ENCODE assay signal across 18 mouse cellular contexts in the genomic region with DNA sequence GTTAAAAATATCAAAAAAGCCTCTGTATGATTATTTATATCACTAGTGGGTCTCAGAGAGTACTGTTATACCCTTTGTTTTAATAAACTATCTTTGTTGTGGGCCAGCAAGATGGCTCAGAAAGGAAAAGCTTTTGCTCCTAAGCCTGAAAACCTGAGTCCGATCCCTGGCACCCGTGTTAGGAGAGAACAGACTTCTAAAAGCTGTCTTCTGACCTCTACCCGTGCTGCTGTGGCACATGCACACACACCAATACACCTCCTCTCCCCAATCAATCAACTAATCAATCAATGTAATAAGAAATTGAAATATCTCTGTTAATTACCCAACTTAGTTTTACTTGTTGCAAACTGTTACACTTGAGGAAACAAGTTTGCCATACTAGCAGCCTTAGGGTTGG. TPM values are rescaled to one million over a fixed set of nuclear protein-coding genes. Genes with fewer than 3 reads are reported as not detected.
DNase-seq lines count a peak whose midpoint lies in the region; ATAC-seq lines count a peak whose summit lies in the region.
"Had no signal": no experiment of that assay in that cellular context is flagged by ENCODE, and none has a peak within 500 bp of the region (broad histone marks: within the 10 kb centered on the region; RNA-seq: fewer than 3 reads in every experiment).

No protein-coding gene starts in this region.

- H3K4me1 ChIP-seq in kidney, embryonic 16.5 days (ENCODE audit: insufficient read depth, low read length) = 0 out of 2 replicates have a peak, but pooled peaks cover 3% of the 10 kb centered on the region
- H3K4me1 ChIP-seq in neural tube, embryonic 13.5 days (replicated peaks) = peaks cover 12% of the 10 kb centered on the region
- H3K4me1 ChIP-seq in neural tube, embryonic 15.5 days = peaks cover 9% of the 10 kb centered on the region

- no peak overlapping the region for H3K9ac ChIP-seq in kidney, embryonic 16.5 days (replicated peaks; ENCODE audit: low read length)
- H3K9ac ChIP-seq in neural tube, embryonic 13.5 days = no peak overlapping the region
- no peak overlapping the region for H3K9ac ChIP-seq in neural tube, embryonic 15.5 days (replicated peaks)

- H3K9me3 ChIP-seq in kidney, embryonic 16.5 days (ENCODE audit: low read length) = no peaks in the 10 kb centered on the region
- no peaks in the 10 kb centered on the region for H3K9me3 ChIP-seq in neural tube, embryonic 13.5 days
- H3K9me3 ChIP-seq in neural tube, embryonic 15.5 days (replicated peaks) = no peaks in the 10 kb centered on the region
- H3K9me3 ChIP-seq: G1E had no signal

- ATAC-seq in kidney, embryonic 16.5 days (ENCODE audit: low FRiP score, low TSS enrichment) = no peak
- ATAC-seq in neural tube, embryonic 13.5 days (ENCODE audit: low read depth) = no peak
- ATAC-seq in neural tube, embryonic 15.5 days (ENCODE audit: low FRiP score) = no peak
- ATAC-seq: activated CD4-positive, CD25-positive, alpha-beta regulatory T cell, adult 4 months; forebrain, embryonic 16.5 days; hindbrain, embryonic 16.5 days had no signal

- no peak overlapping the region for H3K4me3 ChIP-seq in kidney, embryonic 16.5 days (ENCODE audit: low read length)
- H3K4me3 ChIP-seq in neural tube, embryonic 13.5 days = 0 out of 2 replicates have a peak overlapping the region, but pooled peaks have one; percentile 17
- H3K4me3 ChIP-seq in neural tube, embryonic 15.5 days (replicated peaks) = no peak overlapping the region

- no peaks in the 10 kb centered on the region for H3K27me3 ChIP-seq in kidney, embryonic 16.5 days (ENCODE audit: insufficient read depth, low read length)
- H3K27me3 ChIP-seq in neural tube, embryonic 13.5 days = peaks cover 15% of the 10 kb centered on the region; the same call in 1 of the 2 replicates
- H3K27me3 ChIP-seq in neural tube, embryonic 15.5 days (replicated peaks) = no peaks in the 10 kb centered on the region

- H3K27ac ChIP-seq in kidney, embryonic 16.5 days (ENCODE audit: low read length) = no peak overlapping the region
- H3K27ac ChIP-seq in neural tube, embryonic 13.5 days (replicated peaks) = no peak overlapping the region
- no peak overlapping the region for H3K27ac ChIP-seq in neural tube, embryonic 15.5 days (replicated peaks)

- peak; percentile 84 for DNase-seq in heart, adult 11 months
- DNase-seq in heart, adult 18-20 months = no peak
- DNase-seq in kidney, adult 11 months = no peak
- DNase-seq in T-cell, adult 2 months (ENCODE audit: low spot score) = no peak
- no peak for DNase-seq in adrenal gland, adult 2 months
- DNase-seq: cerebellum, adult 9-10 months; right cerebral cortex, adult 18-20 months had no signal

- 79% methylated on average over 3 of the region's 3 CpGs for WGBS in kidney, embryonic 16.5 days
- 70% methylated on average over 3 of the region's 3 CpGs for WGBS in neural tube, embryonic 13.5 days
- 84% methylated on average over 3 of the region's 3 CpGs for WGBS in neural tube, embryonic 15.5 days

- H3K4me2 ChIP-seq in kidney, embryonic 16.5 days (replicated peaks; ENCODE audit: low read depth, low read length) = peak overlapping the region; percentile 41; the same call in 1 of the 2 replicates
- H3K4me2 ChIP-seq in neural tube, embryonic 13.5 days = peak overlapping the region; percentile 39; the same call in 1 of the 2 replicates
- no peak overlapping the region for H3K4me2 ChIP-seq in neural tube, embryonic 15.5 days

- peaks cover 11% of the 10 kb centered on the region; the same call in 1 of the 2 replicates for H3K36me3 ChIP-seq in kidney, embryonic 16.5 days (ENCODE audit: insufficient read depth, low read length)
- H3K36me3 ChIP-seq in neural tube, embryonic 13.5 days = peaks cover 14% of the 10 kb centered on the region
- peaks cover 17% of the 10 kb centered on the region for H3K36me3 ChIP-seq in neural tube, embryonic 15.5 days

RNA-seq across cellular contexts. Expression of gene Dhx58, which starts 3.4 kb away (rescaled TPM):
- total RNA-seq in heart, adult 18-20 months (2021) = 1 to 10 TPM in 1 of 2 experiments, under 1 TPM in 1; 0.60 to 1.0 TPM
- polyA plus RNA-seq in kidney, embryonic 16.5 days (2015; fragmentation: Nextera tagmentation; extraction: Ambion mirVana) = 2.6 and 3.2 TPM in 2 replicates
- polyA plus RNA-seq in neural tube, embryonic 13.5 days (2015; fragmentation: Nextera tagmentation; extraction: Ambion mirVana) = 2.1 and 4.1 TPM in 2 replicates
- polyA plus RNA-seq in neural tube, embryonic 15.5 days (2015; fragmentation: Nextera tagmentation; extraction: Ambion mirVana) = 2.7 and 4.4 TPM in 2 replicates
- total RNA-seq in adrenal gland, adult 2 months (2021) = 10 to 100 TPM; 29.2 to 60.7 TPM
- polyA plus RNA-seq in adrenal gland, adult 2 months (2012; rRNA removed) = 30.2 and 42.2 TPM in 2 replicates

RNA-seq across cellular contexts. Expression of gene Zfp385c, which starts 8.5 kb away (rescaled TPM):
- total RNA-seq in heart, adult 18-20 months (2021) = under 1 TPM; 0.12 to 0.44 TPM
- polyA plus RNA-seq in kidney, embryonic 16.5 days (2015; fragmentation: Nextera tagmentation; extraction: Ambion mirVana) = 0.32 and 0.69 TPM in 2 replicates
- 0.10 and 0.21 TPM in 2 replicates for polyA plus RNA-seq in neural tube, embryonic 13.5 days (2015; fragmentation: Nextera tagmentation; extraction: Ambion mirVana)
- 0.77 TPM in 2 replicates for polyA plus RNA-seq in neural tube, embryonic 15.5 days (2015; fragmentation: Nextera tagmentation; extraction: Ambion mirVana)
- total RNA-seq in adrenal gland, adult 2 months (2021) = under 1 TPM in 1 of 2 experiments, not detected in 1; 0.59 TPM
- polyA plus RNA-seq in adrenal gland, adult 2 months (2012; rRNA removed) = 0.75 and 0.84 TPM in 2 replicates
- polyA plus RNA-seq: G1E; neural tube, embryonic 11.5 days had no signal

RNA-seq across cellular contexts. Expression of gene Kat2a, which starts 11.6 kb away (rescaled TPM):
- 10 to 100 TPM; 12.2 to 14.7 TPM for total RNA-seq in heart, adult 18-20 months (2021)
- 62.4 and 63.7 TPM in 2 replicates for polyA plus RNA-seq in kidney, embryonic 16.5 days (2015; fragmentation: Nextera tagmentation; extraction: Ambion mirVana)
- polyA plus RNA-seq in neural tube, embryonic 13.5 days (2015; fragmentation: Nextera tagmentation; extraction: Ambion mirVana) = 54.7 TPM in 2 replicates
- 64.4 and 67.2 TPM in 2 replicates for polyA plus RNA-seq in neural tube, embryonic 15.5 days (2015; fragmentation: Nextera tagmentation; extraction: Ambion mirVana)
- total RNA-seq in adrenal gland, adult 2 months (2021) = 10 to 100 TPM; 42.5 to 42.6 TPM
- polyA plus RNA-seq in adrenal gland, adult 2 months (2012; rRNA removed) = 73.5 and 85.1 TPM in 2 replicates

RNA-seq across cellular contexts. Expression of gene Hspb9, which starts 12.9 kb away (rescaled TPM):
- not detected for total RNA-seq in heart, adult 18-20 months (2021)
- 0.33 TPM in 1 of 2 replicates, not detected in the other for polyA plus RNA-seq in kidney, embryonic 16.5 days (2015; fragmentation: Nextera tagmentation; extraction: Ambion mirVana)
- 0.43 TPM in 1 of 2 replicates, not detected in the other for polyA plus RNA-seq in neural tube, embryonic 13.5 days (2015; fragmentation: Nextera tagmentation; extraction: Ambion mirVana)
- polyA plus RNA-seq in neural tube, embryonic 15.5 days (2015; fragmentation: Nextera tagmentation; extraction: Ambion mirVana) = 0.43 TPM in 1 of 2 replicates, not detected in the other
- total RNA-seq in adrenal gland, adult 2 months (2021) = not detected
- not detected in 2 replicates for polyA plus RNA-seq in adrenal gland, adult 2 months (2012; rRNA removed)
- total RNA-seq: gastrocnemius, postnatal 36 days; layer of hippocampus, adult 18-20 months; left cerebral cortex, postnatal 10 days had no signal
- polyA plus RNA-seq: forebrain, embryonic 16.5 days; neural tube, embryonic 11.5 days had no signal

RNA-seq across cellular contexts. Expression of gene Rab5c, which starts 37.3 kb away (rescaled TPM):
- total RNA-seq in heart, adult 18-20 months (2021) = 10 to 100 TPM; 53.9 to 59.8 TPM
- 41.9 and 47.1 TPM in 2 replicates for polyA plus RNA-seq in kidney, embryonic 16.5 days (2015; fragmentation: Nextera tagmentation; extraction: Ambion mirVana)
- 30.0 and 35.1 TPM in 2 replicates for polyA plus RNA-seq in neural tube, embryonic 13.5 days (2015; fragmentation: Nextera tagmentation; extraction: Ambion mirVana)
- polyA plus RNA-seq in neural tube, embryonic 15.5 days (2015; fragmentation: Nextera tagmentation; extraction: Ambion mirVana) = 41.8 and 49.8 TPM in 2 replicates
- total RNA-seq in adrenal gland, adult 2 months (2021) = 100 to 1,000 TPM; 191 to 196 TPM
- polyA plus RNA-seq in adrenal gland, adult 2 months (2012; rRNA removed) = 201 and 238 TPM in 2 replicates
